Mouse (Mus musculus) hematopoietic stem cell, adult 5-6 weeks (primary cell): Measurements from ENCODE around the gene Arhgap10. TPM values are rescaled to one million over a fixed set of nuclear protein-coding genes. Genes with fewer than 3 reads are reported as not detected.

Experiments
- ATAC-seq, 2 experiments: fragments of 125-278 bp in 1 of 2; replicated peaks in 1 of 2; 2 replicates each; pipeline ENCODE4 v1.8.0; 2016 to 2017; ENCODE audit warnings: inconsistent platforms in 2 of 2, mild to moderate bottlenecking in 2 of 2, moderate number of reproducible peaks in 2 of 2, low read depth in 1 of 2, moderate TSS enrichment in 1 of 2; ENCODE audit not compliant: low FRiP score in 2 of 2, poor library complexity in 2 of 2, severe bottlenecking in 2 of 2, insufficient read depth in 1 of 2, low TSS enrichment in 1 of 2
- total RNA-seq: library from RNA; stranded (forward); fragments of 172-1452, 232-1000 nt; gene quantifications from 2 replicates; pipeline ENCODE4 v1.2.3, GENCODE M21; 2017

Gene Arhgap10
- total RNA-seq, 1 experiment from 2014 or later = 14.6 TPM

GRCm38 (mm10) chr8:77437807-77438493 is 79.8 kb downstream of the Arhgap10 start:
- ATAC-seq = no peak

- no peak for ATAC-seq
Measured at GRCm38 (mm10) chr8:77436013-77436990, 81.5 kb downstream of the Arhgap10 start.

- ATAC-seq = no peak
Measured at GRCm38 (mm10) chr8:77433221-77433620, 84.5 kb downstream of the Arhgap10 start.

- no peak for ATAC-seq
Measured at GRCm38 (mm10) chr8:77432726-77433125, 85.0 kb downstream of the Arhgap10 start.

- ATAC-seq = no peak
Measured at GRCm38 (mm10) chr8:77428420-77428819, 89.3 kb downstream of the Arhgap10 start.

- ATAC-seq = no peak
Measured at GRCm38 (mm10) chr8:77428015-77428414, 89.7 kb downstream of the Arhgap10 start.

GRCm38 (mm10) chr8:77427438-77427837 is 90.3 kb downstream of the Arhgap10 start:
- no peak for ATAC-seq

GRCm38 (mm10) chr8:77423850-77424249 is 93.9 kb downstream of the Arhgap10 start:
- ATAC-seq = no peak

GRCm38 (mm10) chr8:77422632-77423252 is 95.0 kb downstream of the Arhgap10 start:
- ATAC-seq = peak; percentile 69 to 71

GRCm38 (mm10) chr8:77421596-77421995 is 96.2 kb downstream of the Arhgap10 start:
- no peak for ATAC-seq

GRCm38 (mm10) chr8:77419731-77420130 is 98.0 kb downstream of the Arhgap10 start:
- peak; percentile 51 to 59; a peak in 1 of 4 replicates for ATAC-seq

- no peak for ATAC-seq
Measured at GRCm38 (mm10) chr8:77416738-77417137, 101.0 kb downstream of the Arhgap10 start.

- no peak for ATAC-seq
Measured at GRCm38 (mm10) chr8:77416034-77416433, 101.7 kb downstream of the Arhgap10 start.

- no peak for ATAC-seq
Measured at GRCm38 (mm10) chr8:77411262-77411661, 106.5 kb downstream of the Arhgap10 start.

GRCm38 (mm10) chr8:77410394-77410793 is 107.4 kb downstream of the Arhgap10 start:
- ATAC-seq = no peak

GRCm38 (mm10) chr8:77408527-77409215 is 109.1 kb downstream of the Arhgap10 start:
- no peak for ATAC-seq

GRCm38 (mm10) chr8:77406846-77407245 is 110.9 kb downstream of the Arhgap10 start:
- ATAC-seq = no peak
